Mouse (Mus musculus) right cerebral cortex, postnatal 25 days (tissue): ENCODE data around the gene Nfe2l2.
"Not testable (repeated sequence)": the region's sequence is repeated elsewhere in the genome, so short reads cannot be mapped to it uniquely, and the experiment has no call there.

Experiments
- DNase-seq: peaks from one replicate; pipeline ENCODE4 v3.0.0; 2022

The Nfe2l2 gene

DNA sequence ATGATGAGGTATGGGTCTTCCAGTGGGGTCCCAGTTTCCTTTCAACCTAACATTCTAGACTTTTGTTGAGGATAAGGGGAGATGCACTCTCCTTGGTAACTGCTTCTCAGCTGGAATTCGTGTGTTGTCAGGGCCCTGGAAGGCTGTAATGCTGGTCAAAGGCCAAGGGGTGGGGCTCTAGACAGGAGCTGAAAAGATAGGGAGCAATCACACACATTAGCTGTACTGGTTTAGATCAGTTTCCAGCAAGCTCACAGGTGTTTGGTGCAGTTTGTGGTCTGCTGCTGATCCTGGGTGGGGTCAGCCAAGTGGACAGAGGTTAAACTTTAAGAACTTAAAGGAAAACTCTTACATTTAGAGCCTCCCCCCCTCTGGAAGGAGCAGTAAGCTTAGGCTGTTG lies 3.0 kb upstream of the Nfe2l2 start:
- no peak for DNase-seq

DNA sequence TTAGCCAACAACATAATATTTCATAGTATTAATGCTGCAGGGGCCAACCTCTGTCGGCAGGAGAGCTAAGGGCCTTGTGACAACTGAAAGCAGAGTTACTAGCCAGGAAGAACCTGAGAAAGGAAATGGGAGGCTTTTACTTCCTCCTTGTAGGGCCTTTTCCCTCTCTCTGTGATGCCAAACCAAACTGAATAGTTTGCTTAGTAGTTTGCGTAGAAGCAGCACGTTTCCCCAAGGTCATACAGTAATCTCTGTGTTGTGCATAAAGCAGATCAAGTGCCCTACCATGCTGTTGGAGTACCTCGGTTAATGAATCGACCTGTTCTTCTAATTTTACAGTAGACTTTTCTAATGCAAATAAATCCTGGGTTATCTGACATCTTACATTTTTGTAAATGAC lies 2.0 kb upstream of the Nfe2l2 start:
- no peak for DNase-seq

DNA sequence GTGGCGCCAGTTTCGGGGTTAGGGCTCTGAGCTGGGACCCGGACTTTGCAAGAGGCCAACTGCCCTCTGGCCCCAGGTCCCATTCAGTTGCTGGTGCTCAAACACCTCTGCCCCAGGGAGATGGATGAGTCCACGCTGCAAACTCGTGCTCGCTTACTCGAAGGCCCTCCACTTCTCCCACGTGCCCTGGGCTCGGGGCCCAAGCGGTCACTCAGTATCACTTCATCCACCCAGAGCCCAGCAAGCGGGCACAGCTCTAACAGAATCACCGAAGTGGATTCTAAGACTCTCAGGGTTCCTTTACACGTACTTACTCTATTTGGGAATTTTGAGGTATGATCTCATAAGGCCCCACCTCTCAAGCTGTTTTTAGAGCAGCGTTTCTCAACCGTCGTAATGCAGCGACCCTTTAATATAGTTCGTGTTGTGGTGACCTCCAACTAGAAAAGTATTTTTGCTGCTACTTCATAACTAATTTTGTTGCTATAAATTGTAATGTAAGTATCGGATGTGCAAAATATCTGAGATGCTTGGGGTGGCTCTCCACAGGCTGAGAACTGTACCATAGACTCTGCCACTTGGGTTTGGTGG lies 816 bp upstream of the Nfe2l2 start:
- DNase-seq = no peak

DNA sequence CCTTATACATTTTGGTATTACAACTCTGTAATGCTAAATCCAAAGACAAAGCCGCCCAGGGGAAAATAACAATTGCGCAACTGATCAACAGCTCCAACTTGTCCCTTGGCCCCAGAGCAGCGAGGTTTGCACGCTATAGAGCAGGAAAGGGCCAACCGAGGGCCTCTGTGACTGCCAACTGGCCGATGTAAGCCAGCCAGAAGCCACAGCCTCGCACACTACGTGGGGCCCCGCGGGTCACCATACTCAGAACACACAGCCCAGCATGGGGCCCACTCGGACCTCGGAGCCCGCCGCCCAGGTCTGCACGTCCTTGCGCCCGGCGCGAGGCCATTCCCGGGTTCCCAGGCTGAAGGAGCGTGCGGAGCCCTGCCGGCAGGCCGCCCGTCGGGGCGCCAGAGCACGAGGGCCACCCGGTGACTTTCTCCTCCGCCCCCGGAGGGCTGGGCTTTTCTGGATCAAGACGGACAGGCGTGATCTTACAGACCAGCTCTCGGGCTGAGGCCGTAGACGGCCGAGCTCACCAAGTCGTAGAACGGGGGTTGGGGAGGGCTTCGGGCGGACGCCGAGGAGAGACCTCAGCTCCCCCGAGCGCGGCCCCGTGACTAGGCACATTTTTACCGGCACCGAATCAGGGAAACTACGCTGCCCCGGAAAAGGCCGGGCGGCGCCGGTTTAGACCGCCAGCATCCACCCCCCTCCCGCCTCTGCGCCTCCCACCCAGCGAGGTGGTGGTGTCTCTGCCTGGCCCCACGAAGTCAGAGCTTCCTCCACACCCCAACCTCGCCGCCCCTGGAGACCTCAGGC lies 863 bp downstream of the Nfe2l2 start:
- peak; percentile 66 for DNase-seq

DNA sequence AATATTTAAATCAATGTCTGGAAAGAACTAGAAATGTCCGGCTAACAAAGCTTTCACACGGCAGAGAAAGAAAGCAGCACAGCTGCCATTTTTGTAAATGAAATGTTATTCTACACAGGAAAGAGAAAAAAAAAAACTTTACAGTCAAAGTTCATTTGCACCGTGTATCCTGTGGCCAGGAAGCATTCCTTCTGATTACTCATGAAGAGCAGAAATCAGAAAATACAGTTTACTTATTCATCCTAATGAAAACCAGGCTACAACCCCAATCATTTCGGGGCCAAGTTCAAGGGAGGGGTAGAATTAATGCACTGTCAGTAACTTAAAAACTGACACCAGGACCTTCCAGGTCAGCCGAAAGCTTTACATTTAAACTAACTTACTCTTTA lies 1.9 kb downstream of the Nfe2l2 start:
- no peak for DNase-seq

DNA sequence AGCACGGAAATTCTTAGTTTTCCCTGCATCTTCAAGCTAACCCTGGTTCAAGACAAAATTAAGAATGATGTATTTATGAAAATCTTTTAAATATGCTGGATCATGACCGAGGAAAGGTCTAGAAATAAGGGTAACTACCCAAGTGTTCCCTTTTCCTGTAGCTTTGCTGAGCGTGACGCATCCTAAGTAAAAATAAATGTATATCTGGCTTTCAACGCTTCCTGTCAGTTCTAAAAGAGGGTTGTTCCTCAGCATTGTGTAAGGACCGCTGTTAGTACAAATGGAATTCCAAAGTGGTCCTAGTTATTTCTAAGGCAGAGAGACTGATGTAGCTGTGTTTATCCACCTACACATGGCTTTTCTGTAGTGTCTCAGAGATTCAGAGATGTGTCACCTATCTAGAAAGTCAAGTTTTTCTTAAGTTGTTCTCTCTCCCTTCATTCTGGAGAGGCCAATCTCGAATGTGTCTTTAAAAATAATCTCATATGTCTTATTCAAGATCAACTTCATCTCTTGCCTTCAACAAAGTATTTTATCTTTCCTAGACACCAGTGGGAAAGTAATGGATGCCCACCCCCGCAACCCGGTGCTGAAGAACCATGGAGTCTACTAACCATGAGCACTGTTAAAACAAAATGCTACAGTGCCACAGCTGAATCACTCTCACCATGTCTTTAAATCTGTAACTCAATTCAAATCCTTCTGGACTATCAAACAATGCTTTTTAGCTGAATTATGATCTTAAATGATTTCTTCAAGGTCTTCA lies 2.4 kb downstream of the Nfe2l2 start:
- DNase-seq = no peak

DNA sequence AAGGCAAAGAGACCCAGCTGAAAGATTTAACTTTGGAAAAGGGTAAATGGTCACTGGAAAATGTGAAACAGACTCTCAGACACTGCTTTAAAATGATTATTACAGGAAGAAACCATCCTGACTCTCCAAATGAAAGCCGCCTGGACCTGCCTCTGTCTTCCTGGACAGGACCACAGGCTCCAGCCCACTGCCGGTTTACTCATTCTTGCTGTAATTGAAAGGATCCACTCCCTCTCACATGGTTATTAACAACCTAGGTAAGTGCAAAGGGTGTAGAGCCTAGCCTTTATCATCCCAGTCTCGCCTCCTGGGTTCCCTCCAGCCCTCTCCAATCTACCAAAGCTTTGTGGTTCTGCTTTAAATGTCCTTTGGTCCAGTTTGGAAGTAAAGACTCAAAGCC lies 3.2 kb downstream of the Nfe2l2 start:
- no peak for DNase-seq

DNA sequence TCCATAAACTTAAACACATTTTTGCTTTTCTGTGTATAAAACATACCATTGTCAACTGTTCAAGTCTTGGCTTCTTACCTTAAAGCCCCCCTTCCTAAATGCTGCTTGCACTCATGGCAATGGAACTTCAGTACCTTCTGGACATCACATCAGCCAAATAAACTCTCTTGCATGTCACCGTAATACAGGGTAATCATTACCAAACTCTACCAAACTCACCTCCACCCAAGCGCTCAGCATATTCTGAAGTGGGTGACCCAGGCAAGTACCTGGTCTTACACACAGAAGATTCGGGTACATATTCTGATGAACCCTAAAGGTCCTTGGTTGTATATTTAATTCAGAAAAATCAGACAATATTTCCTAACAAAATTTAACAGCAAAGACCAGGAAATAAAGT lies 3.9 kb downstream of the Nfe2l2 start:
- DNase-seq = no peak

DNA sequence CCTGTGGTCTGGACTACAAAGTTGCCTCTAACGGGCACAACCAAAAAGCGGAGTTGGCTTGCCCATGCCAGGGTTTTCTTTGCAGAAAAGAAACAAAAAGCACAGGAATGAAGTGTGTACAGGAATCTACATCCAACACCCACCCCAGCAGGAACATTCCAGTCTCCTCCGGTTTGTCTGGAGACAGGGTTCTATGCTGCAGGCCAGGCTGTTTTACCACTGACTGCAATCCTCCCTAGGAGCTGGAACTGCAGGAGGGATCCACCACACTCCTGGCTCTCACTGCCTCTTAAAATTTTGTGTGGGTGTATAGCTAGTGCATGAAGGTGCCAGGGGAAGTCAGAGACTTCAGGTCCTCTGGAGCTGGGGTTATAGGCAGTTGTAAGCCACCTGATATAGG lies 5.6 kb downstream of the Nfe2l2 start:
- no peak for DNase-seq

DNA sequence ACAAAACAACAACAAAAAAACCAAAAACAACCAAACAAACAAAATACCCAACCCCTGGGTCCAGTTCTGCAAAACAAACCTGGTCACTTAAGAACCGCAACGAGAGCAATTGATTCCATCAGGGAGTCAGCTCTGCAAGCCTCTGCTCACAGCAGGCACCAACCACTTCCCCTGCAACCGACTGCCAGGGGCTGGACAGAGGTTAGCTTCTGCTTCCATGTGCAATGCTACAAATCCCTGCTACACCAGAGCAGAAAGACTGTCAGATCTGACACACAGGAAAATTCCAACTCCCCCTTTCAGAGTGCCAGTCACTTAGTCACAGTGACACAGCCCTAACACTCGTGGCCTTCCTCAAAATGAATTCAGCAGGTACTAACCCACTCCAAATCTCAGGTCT lies 6.4 kb downstream of the Nfe2l2 start:
- DNase-seq = no peak

DNA sequence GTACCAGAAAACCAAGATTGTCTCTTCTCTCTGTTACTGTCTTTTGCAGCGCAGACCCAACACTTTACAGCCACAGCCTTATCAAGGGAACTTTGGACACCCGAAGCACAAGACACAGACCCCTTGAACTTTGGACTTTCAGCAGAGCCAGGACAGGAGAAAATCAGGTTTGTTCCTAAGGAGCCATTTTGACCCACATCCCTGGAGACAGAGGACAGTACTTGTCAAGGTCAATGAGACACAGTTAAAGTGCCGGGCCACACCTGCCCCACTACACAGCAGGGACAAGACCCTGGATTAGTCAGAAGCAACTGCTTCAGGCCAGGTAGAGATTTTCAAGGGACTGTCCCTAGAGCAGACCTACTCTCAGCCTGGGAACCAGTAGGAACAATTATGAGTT lies 7.2 kb downstream of the Nfe2l2 start:
- no peak for DNase-seq

DNA sequence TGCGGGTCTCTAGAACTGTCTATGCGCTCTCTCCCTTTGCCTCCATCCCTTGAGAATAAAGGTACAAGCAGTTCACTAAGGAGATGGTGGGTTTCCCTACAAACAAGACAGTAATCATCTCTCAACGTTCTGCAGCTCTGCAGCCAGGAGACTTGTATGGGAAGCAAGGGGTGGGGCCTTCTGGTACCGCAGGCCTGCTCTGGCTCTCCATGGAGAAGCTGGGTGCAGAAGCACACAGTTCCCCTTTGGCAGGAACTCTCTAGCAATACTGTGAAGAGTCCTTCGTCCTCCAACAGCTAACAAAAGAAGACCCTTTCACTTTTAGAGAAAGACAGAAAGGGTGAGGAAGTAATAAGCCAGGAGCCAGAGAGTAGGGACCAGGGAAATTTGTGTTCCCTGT lies 8.1 kb downstream of the Nfe2l2 start:
- no peak for DNase-seq

DNA sequence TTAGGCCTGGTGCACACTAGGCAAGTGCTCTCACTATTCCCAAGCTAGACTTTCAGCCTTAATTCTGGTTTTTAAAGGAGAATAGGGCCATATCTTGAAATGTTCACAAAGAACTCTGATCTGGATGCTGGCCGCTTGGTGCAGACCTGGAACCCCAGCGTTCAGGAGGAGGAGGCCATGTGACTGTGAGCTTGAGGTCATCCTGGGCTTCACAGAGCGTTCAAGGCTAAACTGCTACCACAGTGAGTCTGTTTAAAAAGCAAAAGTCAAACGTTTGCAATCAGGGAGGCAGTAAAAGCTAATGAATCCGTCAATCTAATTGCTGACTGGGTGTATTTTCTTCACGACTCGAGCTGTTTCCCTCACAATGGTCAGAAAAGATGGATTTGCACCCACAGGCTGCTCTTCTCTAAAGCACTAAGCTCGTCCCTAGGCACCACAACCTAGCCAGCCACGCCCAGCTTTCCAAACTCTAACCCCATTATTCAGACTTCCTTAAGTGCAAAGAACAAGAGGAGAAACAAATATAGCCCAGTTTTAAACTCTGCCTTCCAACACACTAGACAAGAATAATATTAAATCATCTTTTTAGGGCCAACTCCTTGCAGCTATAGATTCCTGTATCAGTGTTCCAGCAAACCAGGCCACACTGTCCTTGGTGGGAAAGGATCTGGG lies 8.6 kb downstream of the Nfe2l2 start:
- DNase-seq = no peak

DNA sequence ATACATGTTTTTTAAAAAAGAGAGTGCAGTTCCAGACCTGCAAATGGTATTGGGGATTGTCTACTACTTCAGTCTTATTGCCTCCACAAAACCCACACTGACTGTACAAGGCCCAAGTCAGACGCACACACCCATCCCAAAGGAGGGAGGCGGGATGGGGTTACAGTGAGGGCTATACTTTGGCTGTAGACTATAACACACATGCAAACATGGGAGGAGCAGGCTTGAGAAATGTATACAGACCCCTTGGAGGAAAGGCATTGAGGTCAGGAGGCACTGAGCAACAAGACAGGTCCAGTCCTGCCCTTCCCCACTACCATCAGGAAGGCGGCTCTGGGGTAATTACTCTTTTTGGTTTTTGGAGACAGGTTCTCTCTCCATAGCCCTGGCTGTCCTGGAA lies 9.5 kb downstream of the Nfe2l2 start:
- DNase-seq = not testable (repeated sequence)

DNA sequence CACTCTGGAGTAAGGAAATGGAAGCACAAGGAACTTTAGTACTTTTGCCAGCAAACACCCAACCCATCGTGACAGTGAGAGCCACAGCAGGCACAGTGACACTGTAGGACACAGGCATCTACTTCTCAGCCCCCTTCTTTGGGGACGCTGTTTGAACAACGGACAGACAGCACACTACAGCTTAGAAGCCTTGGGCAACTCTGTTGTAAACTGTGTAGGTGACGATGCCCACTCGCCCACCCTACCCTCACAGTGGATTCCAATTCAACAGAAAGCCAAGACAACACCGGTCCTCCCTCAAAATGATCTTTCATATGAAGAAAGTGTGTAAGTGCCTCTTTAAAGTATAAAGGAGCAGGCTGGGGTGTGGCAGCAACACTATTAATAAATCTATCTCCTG lies 12.1 kb downstream of the Nfe2l2 start:
- DNase-seq = no peak

DNA sequence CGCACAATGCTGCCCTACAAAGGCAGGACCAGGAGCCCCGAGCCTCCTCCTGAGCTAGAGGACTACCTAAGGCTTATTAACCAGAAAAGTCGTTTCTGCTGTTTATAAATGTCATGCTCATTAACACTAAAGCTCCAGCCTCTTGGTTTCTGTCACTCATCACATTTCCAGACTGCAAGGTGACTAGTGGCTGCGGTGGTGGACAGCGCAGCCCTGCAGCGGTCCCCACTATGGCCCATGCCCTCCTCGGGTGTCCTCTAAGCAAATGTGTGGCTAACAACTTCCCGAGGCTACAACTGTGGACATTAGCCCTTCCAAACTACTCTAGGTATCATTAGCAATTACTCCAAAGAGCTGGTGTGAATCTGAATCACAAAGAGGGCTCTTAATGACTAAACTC lies 13.1 kb downstream of the Nfe2l2 start:
- DNase-seq = no peak

DNA sequence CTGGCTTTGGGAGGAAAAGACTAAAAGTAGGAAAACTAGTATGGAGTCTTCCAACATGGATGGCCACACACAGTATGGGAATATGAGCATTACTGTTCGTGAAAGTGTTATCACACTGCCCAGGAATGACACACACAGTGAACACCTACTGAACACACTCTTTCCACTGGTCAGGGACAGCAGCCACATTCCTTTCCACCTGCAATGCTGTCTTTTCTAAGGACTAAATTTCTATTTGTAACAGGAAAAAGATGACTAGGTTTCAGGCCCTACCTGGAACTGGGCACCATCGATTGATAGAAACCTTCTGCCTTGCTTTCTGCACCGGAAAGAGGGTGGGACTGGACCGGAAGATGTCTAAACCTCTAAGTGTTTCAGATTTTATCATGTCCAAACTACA lies 13.8 kb downstream of the Nfe2l2 start:
- no peak for DNase-seq

DNA sequence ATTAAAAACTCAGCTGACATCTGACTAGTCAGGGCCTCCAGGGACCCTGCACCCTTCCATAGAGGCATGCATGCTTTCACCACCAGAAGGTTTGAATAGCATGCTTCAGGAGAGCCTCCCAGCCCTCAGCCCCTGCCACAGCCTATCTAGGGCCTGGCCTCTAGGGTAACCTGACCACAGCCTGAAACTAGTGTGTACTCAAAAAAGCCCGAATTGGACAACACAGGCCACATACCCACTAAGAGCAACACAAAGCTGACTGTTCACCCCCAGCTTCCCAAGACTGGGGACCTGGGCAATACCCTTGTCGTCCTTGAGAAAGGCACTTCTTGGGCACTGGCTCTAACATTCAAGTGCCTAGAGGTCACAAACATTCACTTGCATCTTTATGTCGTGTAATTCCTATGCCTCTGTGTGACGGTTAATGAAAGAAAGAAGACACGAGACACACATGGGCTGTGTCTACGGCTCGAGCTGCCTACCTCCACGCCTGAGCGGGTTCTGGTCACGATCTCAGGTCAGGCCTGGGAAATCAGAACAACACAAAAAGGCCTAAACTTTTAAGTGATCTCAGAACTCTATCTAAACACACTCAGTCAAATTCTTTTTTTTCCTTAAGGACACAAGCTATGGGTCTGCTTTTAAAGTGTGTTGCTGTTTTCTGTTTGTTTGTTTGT lies 14.8 kb downstream of the Nfe2l2 start:
- DNase-seq = no peak

DNA sequence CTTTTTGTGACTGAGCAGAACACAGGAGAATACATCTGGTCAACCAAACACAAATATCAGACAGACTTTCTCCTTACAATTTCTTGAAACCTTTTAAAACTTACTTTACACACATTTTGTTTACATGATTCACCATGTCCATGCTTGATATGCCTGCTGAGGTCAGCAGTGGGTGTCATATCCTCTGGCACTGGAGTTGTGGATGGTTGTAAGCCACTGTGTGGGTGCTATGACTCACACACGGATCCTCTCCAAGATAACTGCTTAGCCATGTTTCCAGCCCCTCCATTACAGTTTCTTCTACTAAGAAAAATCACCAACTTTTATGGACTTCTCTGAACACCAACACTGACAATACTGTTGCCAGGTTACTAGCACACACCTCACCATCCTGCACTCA lies 15.5 kb downstream of the Nfe2l2 start:
- no peak for DNase-seq

DNA sequence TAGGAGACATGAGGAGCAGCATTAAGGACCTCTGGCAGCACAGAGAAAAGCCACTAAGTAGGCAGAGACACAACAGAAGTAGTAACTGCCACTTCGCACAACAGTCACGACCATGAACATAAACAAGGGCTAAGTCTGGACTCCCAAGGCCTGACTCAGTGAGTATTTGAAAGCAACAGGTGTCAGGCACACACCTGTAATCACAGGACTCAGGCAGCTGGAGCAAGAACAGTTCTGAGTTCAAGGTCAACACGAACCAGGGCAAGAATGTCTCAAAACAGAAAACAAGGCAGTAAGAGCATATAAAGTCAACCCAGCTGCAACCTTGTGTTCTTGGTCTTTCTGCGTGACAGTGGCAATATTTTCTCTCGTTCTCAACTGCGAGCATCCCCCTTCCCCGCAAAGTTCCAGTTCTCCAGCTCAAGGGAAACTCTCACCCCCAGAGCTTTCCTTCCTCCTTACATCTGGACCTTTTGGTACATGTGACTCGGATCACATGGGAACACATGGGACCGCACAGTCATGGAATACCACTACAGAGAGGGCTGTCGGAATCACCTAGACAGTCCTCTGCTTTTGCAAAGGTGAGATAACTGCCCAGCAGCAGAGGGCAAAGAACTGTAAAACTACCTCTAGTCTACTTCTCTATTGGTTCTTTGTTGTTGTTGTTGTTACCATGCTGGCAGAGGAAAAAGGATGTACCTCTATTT lies 17.2 kb downstream of the Nfe2l2 start:
- DNase-seq = no peak

DNA sequence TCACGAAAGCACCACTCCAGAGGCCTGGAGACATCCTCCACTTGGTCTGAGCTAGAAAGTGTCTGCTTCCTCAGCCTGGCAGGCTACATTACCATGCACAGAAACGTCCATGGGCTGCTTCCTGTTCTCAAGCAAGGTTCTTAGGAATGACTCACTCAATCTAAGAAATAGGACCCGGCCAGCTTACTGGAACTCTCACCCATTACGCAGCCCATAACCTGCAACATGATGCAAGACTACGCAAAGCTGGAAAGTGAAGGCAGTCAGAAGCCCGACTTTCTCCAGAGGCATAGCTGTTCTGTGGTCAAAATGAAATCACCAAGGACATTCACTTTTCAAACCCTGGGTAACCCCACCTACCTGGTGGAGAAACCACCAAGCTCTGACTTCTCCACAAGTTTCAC lies 19.0 kb downstream of the Nfe2l2 start:
- no peak for DNase-seq

DNA sequence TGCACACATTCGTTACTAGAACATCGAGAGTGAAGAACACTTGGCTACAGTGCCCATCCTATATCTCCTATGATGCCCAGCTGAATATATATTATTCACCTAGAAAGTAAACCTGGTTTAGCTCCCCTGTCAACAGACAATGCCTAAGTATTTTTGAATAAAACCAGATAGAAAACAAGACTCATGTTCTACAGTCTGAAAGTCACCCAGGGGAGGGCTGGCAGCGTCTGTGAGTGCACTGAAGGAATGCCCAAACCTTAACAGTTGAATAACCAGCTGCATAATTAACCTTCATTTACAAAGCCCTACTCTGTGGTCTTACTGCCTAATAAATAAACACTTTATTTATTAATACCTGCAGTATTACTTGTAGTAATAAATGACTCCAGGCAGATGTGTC lies 19.9 kb downstream of the Nfe2l2 start:
- no peak for DNase-seq
